Mouse (Mus musculus): Measurements from ENCODE around the gene Phpt1. TPM values are rescaled to one million over a fixed set of nuclear protein-coding genes. Genes with fewer than 3 reads are reported as not detected.

Phpt1 gene
- polyA plus RNA-seq (2014; fragmentation: Nextera tagmentation; extraction: Ambion mirVana) = 144 and 164 TPM in 2 replicates

DNA sequence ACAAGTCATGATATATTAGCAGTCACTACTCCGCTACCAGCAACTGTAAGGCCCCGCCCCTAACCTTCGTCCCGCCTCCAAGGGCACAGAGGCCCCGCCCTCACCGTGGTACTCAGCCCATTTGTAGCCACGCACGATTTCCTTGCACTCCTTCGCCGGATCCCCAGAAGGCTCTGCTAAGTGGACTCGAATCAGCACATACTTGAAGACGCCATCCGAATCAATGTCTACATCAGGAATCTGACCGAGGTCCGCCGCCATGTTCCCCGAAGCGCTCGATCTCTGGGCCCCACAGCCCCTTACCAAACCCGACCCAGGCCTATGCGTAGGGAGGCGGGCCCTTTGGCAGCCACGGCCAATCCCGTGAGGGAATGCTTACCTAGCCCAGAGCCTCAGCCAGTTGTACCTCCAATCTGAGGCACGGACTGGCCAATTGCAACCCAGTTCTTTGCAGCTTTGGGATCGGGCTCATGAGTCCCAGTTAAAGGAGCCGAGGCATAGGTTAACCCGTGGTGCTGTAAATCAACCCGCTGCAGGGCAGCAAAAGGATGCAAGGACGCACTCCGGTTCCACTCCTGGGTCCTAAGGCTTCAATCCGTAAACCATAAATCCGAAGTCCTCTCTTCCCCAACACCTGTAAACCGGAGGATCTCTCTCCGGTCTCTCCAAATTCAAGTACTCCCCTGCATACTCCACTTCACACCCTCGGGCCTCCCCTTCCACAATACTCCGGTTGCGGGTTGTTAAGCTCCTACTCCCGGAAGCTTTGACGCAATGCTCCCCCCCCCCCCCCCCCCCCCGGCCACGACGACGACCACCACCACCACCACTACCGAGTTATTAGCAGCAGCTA lies at the start of gene Phpt1, which contains the start of gene Mamdc4:
Gene Phpt1, minus strand, starts transcription at position 646 of the 853 bp plus-strand sequence.
Gene Mamdc4, minus strand, starts transcription at position 267 of the 853 bp plus-strand sequence.
- H3K4me2 ChIP-seq (ENCODE audit: low read depth, low read length, severe bottlenecking) = peak within 1 kb of the TSS; percentile 90
- no peaks in the 10 kb centered on the region for H3K9me3 ChIP-seq (ENCODE audit: control insufficient read depth, low read length)
- H3K27ac ChIP-seq (ENCODE audit: low read depth, low read length) = peak within 1 kb of the TSS; percentile 60
- under 1% methylated on average over 41 of the region's 45 CpGs for WGBS
- DNase-seq (ENCODE audit: low spot score) (peak; percentile 96), ATAC-seq (replicated peaks; ENCODE audit: low FRiP score) (peak; percentile 98)
- H3K9ac ChIP-seq (ENCODE audit: low read length) = peak within 1 kb of the TSS; percentile 67
- no peaks in the 10 kb centered on the region for H3K36me3 ChIP-seq (ENCODE audit: control insufficient read depth, insufficient read depth, low read length)
- H3K4me3 ChIP-seq (ENCODE audit: low read depth, low read length) = peak within 1 kb of the TSS; percentile 61
- peaks cover 42% of the 10 kb centered on the region for H3K27me3 ChIP-seq (ENCODE audit: control insufficient read depth, insufficient read depth, low read length)
- H3K4me1 ChIP-seq (replicated peaks; ENCODE audit: control insufficient read depth, insufficient read depth, low read length) = peaks cover 24% of the 10 kb centered on the region

DNA sequence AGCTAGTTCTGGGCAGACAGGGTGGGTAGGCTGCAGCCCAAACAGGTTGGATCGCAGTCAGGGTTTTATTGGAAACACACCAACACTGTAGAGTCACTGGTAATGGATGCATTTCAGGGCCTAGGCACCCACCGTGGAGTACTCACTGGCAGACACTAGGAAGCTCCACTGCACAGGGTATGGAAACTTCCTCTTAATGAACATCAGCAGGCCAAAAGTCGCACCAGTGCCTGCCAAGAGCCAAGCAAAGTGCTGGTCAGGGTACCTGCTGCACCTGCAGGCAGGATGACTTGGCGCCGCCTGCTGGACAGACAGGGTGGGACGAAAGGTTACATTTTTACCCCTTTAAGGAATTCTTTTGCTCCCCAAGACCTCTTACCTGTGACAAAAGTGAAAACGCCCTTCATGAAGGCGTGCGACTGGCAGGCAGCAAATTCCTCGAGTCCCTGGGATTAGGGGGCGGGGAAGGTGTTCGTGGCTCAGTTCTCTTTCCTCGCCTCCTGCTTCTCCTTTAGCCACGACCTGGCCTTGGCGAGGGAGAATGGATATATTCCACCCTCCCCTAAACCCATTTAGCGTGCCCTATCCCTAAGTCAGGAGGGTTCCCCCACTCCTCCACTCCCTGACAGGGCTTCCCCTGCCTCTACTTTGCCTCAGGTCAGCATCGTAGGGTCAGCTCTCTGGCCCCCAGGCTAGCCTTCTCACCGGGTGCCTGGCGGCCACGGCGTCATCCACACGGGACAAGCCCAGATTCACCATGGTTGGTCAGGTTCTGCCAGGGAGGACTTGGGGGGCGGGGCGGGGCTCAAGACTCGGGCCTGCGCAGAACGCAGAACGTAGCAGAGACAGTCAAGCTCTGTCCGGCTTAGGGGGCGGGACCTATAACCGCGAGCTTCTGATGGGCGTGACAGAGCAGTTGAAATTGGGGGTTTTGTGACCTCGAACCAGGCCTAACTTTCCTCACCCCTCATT lies 46.5 kb upstream of the Phpt1 start, which contains the start of gene Tmem141:
Gene Tmem141, minus strand, starts transcription at position 777 of the 972 bp plus-strand sequence.
- no peak within 1 kb of the TSS for H3K27ac ChIP-seq (ENCODE audit: low read depth, low read length)
- peak within 1 kb of the TSS; percentile 62 for H3K9ac ChIP-seq (ENCODE audit: low read length)
- peak within 1 kb of the TSS; percentile 38 for H3K4me3 ChIP-seq (ENCODE audit: low read depth, low read length)
- H3K9me3 ChIP-seq (ENCODE audit: control insufficient read depth, low read length) = no peaks in the 10 kb centered on the region
- no peaks in the 10 kb centered on the region for H3K36me3 ChIP-seq (ENCODE audit: control insufficient read depth, insufficient read depth, low read length)
- ATAC-seq (replicated peaks; ENCODE audit: low FRiP score) = peak; percentile 92
- 5% methylated on average over 34 of the region's 34 CpGs for WGBS
- peaks cover 7% of the 10 kb centered on the region for H3K27me3 ChIP-seq (ENCODE audit: control insufficient read depth, insufficient read depth, low read length)
- peak; percentile 88 for DNase-seq (ENCODE audit: low spot score)
- peak within 1 kb of the TSS; percentile 72 for H3K4me2 ChIP-seq (ENCODE audit: low read depth, low read length, severe bottlenecking)
- H3K4me1 ChIP-seq (replicated peaks; ENCODE audit: control insufficient read depth, insufficient read depth, low read length) = no peaks in the 10 kb centered on the region; the same call in 1 of the 2 replicates

DNA sequence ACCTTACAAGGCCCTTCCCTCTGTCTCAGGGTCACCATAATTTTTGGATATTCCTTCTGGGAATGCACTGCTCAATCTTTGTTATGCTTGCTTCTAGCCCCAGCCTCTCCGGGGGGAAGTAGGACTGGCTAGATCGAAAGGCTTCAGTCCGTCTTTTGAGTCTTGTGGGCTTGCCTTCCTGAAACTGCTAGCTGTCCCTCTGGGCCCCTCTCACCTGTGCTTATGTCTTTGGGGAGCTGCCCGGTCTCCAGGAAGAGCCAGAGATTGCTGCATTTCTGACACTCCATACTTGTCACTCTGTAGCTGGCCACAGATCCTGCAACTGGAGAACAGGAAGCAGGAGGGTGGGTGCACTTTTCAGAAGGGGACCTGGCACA lies 45.8 kb upstream of the Phpt1 start:
- 88% methylated on average over 4 of the region's 4 CpGs for WGBS
- no peak overlapping the region for H3K4me2 ChIP-seq (ENCODE audit: low read depth, low read length, severe bottlenecking)
- no peaks in the 10 kb centered on the region; the same call in 1 of the 2 replicates for H3K4me1 ChIP-seq (replicated peaks; ENCODE audit: control insufficient read depth, insufficient read depth, low read length)
- H3K27ac ChIP-seq (ENCODE audit: low read depth, low read length) = no peak overlapping the region
- peaks cover 14% of the 10 kb centered on the region for H3K27me3 ChIP-seq (ENCODE audit: control insufficient read depth, insufficient read depth, low read length)
- no peaks in the 10 kb centered on the region for H3K36me3 ChIP-seq (ENCODE audit: control insufficient read depth, insufficient read depth, low read length)
- no peaks in the 10 kb centered on the region for H3K9me3 ChIP-seq (ENCODE audit: control insufficient read depth, low read length)
- DNase-seq (ENCODE audit: low spot score) (no peak), ATAC-seq (replicated peaks; ENCODE audit: low FRiP score) (no peak; the same call in 1 of the 2 replicates)
- H3K9ac ChIP-seq (ENCODE audit: low read length) = no peak overlapping the region
- no peak overlapping the region for H3K4me3 ChIP-seq (ENCODE audit: low read depth, low read length)

DNA sequence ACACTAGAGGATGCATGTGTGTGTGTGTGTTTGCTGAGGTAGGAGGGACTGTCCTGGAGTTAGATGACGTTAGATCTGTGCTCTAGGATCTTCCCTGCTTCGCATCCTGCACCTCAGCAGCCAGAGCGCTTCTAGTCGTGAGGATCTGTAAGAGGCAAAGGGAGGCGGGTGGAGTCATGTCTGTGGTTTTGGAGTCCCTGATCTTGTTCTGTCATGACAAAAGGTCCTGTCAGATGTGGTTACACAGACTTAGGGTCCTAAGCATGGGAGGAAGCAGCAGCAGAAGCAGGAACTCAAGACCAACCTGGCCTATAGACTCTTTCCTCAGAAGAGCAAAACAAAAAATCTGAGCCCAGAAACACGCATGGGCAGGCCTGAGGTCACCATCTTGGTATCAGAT lies 45.4 kb upstream of the Phpt1 start:
- Histone ChIP-seq H3K9me3 (ENCODE audit: control insufficient read depth, low read length) (no peaks in the 10 kb centered on the region), H3K27ac (ENCODE audit: low read depth, low read length) (no peak overlapping the region), H3K4me1 (replicated peaks; ENCODE audit: control insufficient read depth, insufficient read depth, low read length) (no peaks in the 10 kb centered on the region; the same call in 1 of the 2 replicates), H3K4me3 (ENCODE audit: low read depth, low read length) (no peak overlapping the region), H3K36me3 (ENCODE audit: control insufficient read depth, insufficient read depth, low read length) (no peaks in the 10 kb centered on the region), H3K4me2 (ENCODE audit: low read depth, low read length, severe bottlenecking) (no peak overlapping the region), H3K27me3 (ENCODE audit: control insufficient read depth, insufficient read depth, low read length) (peaks cover 17% of the 10 kb centered on the region), H3K9ac (ENCODE audit: low read length) (no peak overlapping the region)
- 85% methylated on average over 6 of the region's 6 CpGs for WGBS
- DNase-seq (ENCODE audit: low spot score) (no peak), ATAC-seq (replicated peaks; ENCODE audit: low FRiP score) (no peak)

DNA sequence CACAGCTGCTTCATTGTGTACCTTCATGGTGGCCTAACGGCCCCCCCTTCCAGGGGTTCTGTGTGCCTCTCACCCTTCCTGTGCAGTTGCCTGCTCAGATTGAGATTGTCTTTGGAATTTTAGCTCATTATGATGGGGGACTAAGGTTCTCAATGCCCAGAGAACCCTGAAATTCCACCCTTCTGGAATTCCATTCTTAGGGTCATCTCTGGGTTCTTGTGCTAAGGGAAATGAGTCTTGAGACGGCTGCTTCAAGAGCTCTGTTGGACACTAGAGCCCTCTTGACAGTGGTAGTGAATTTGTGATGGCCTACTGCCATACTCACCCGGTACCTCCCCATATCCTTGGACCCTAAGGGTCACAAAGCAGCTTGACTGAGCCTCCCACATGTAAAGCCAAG lies 42.6 kb upstream of the Phpt1 start, which contains the start of gene Ccdc183:
Gene Ccdc183, minus strand, starts transcription at position 101 of the 400 bp plus-strand sequence.
- ATAC-seq (replicated peaks; ENCODE audit: low FRiP score) = no peak
- no peak for DNase-seq (ENCODE audit: low spot score)
- no peaks in the 10 kb centered on the region for H3K9me3 ChIP-seq (ENCODE audit: control insufficient read depth, low read length)
- H3K4me1 ChIP-seq (replicated peaks; ENCODE audit: control insufficient read depth, insufficient read depth, low read length) = no peaks in the 10 kb centered on the region; the same call in 1 of the 2 replicates
- no peak within 1 kb of the TSS for H3K9ac ChIP-seq (ENCODE audit: low read length)
- 77% methylated on average over 3 of the region's 3 CpGs for whole genome bisulfite sequencing
- no peak within 1 kb of the TSS for H3K4me2 ChIP-seq (ENCODE audit: low read depth, low read length, severe bottlenecking)
- no peak within 1 kb of the TSS for H3K27ac ChIP-seq (ENCODE audit: low read depth, low read length)
- H3K36me3 ChIP-seq (ENCODE audit: control insufficient read depth, insufficient read depth, low read length) = no peaks in the 10 kb centered on the region
- H3K27me3 ChIP-seq (ENCODE audit: control insufficient read depth, insufficient read depth, low read length) = peaks cover 22% of the 10 kb centered on the region
- no peak within 1 kb of the TSS for H3K4me3 ChIP-seq (ENCODE audit: low read depth, low read length)

DNA sequence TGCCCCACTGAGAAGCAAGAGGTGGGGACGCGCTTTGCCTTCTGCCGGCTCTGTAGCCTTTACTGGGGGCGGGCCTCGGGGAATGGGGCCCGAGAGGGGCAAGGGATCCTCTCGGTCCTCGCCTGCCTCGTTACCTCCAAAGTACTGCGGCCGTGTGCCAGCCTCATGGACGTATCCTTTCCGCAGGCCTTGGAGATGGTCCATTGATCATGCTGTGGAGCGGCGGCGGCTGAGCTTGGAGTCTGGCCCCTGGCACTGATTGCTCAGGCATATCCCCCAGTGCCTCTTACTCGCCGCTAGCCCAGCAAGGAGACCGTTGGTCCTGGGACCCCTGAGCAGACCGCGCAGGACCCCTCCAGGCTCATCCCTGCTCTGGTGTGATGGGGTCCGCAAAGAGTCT lies 41.4 kb upstream of the Phpt1 start:
- DNase-seq (ENCODE audit: low spot score) = no peak
- no peak overlapping the region for H3K9ac ChIP-seq (ENCODE audit: low read length)
- H3K4me3 ChIP-seq (ENCODE audit: low read depth, low read length) = no peak overlapping the region
- no peaks in the 10 kb centered on the region for H3K36me3 ChIP-seq (ENCODE audit: control insufficient read depth, insufficient read depth, low read length)
- H3K27ac ChIP-seq (ENCODE audit: low read depth, low read length) = no peak overlapping the region
- H3K4me1 ChIP-seq (replicated peaks; ENCODE audit: control insufficient read depth, insufficient read depth, low read length) = no peaks in the 10 kb centered on the region; the same call in 1 of the 2 replicates
- H3K27me3 ChIP-seq (ENCODE audit: control insufficient read depth, insufficient read depth, low read length) = peaks cover 22% of the 10 kb centered on the region
- H3K4me2 ChIP-seq (ENCODE audit: low read depth, low read length, severe bottlenecking) = no peak overlapping the region
- ATAC-seq (replicated peaks; ENCODE audit: low FRiP score) = no peak
- 22% methylated on average over 21 of the region's 22 CpGs for WGBS
- no peaks in the 10 kb centered on the region for H3K9me3 ChIP-seq (ENCODE audit: control insufficient read depth, low read length)

DNA sequence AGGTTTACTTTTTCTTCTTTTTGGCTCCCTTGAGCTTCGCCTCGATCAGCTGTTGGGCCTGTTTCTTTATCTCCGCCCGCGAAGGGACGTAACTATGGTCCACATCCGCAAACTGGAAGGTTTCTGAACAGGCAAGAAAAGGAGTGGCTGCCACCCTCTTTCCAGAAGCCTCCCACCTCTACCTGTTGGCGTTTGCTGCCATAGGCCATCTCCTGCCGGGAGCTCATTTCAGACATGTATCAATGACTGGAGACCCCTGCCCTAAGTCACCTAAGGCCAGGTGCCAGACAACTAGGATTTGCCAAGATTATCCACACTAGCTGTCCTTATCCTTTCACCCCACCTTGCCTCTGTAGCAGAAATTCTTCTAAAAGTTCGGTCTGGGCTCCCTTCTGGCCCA lies 33.6 kb upstream of the Phpt1 start:
- Histone ChIP-seq H3K4me2 (ENCODE audit: low read depth, low read length, severe bottlenecking) (peak overlapping the region; percentile 71), H3K4me3 (ENCODE audit: low read depth, low read length) (peak overlapping the region; percentile 99), H3K9me3 (ENCODE audit: control insufficient read depth, low read length) (no peaks in the 10 kb centered on the region), H3K36me3 (ENCODE audit: control insufficient read depth, insufficient read depth, low read length) (no peaks in the 10 kb centered on the region), H3K27me3 (ENCODE audit: control insufficient read depth, insufficient read depth, low read length) (no peaks in the 10 kb centered on the region; the same call in 1 of the 2 replicates), H3K4me1 (replicated peaks; ENCODE audit: control insufficient read depth, insufficient read depth, low read length) (peaks cover 3% of the 10 kb centered on the region; the same call in 1 of the 2 replicates), H3K9ac (ENCODE audit: low read length) (peak overlapping the region; percentile 35; the same call in 1 of the 2 replicates), H3K27ac (ENCODE audit: low read depth, low read length) (no peak overlapping the region)
- ATAC-seq (replicated peaks; ENCODE audit: low FRiP score) = no peak
- DNase-seq (ENCODE audit: low spot score) = no peak
- 67% methylated on average over 10 of the region's 10 CpGs for WGBS

Measured in forebrain, embryonic 11.5 days (tissue).